ENCODE assay signal across 27 mouse cellular contexts in genomic region chr10:21146263-21146662, GRCm38 (mm10). TPM values are rescaled to one million over a fixed set of nuclear protein-coding genes. Genes with fewer than 3 reads are reported as not detected.
DNase-seq lines count a peak whose midpoint lies in the region; ATAC-seq lines count a peak whose summit lies in the region.
"Had no signal": no experiment of that assay in that cellular context is flagged by ENCODE, and none has a peak within 500 bp of the region (broad histone marks: within the 10 kb centered on the region; RNA-seq: fewer than 3 reads in every experiment).

No protein-coding gene starts in this region.

- H3K4me1 ChIP-seq in forebrain, embryonic 10.5 days: peaks cover 13% of the 10 kb centered on the region
- H3K4me1 ChIP-seq in forebrain, embryonic 12.5 days: peaks cover 8% of the 10 kb centered on the region; the same call in 1 of the 2 replicates
- H3K4me1 ChIP-seq in midbrain, embryonic 13.5 days (replicated peaks): peaks cover 7% of the 10 kb centered on the region; the same call in 1 of the 2 replicates

- 82% methylated on average over 2 of the region's 2 CpGs for WGBS in forebrain, embryonic 10.5 days
- 90% methylated on average over 2 of the region's 2 CpGs for WGBS in forebrain, embryonic 12.5 days
- 86% methylated on average over 2 of the region's 2 CpGs for WGBS in midbrain, embryonic 13.5 days

- DNase-seq in forebrain, embryonic 10.5 days (ENCODE audit: extremely low spot score, low spot score): peak; percentile 77
- DNase-seq in testis, postnatal 14 days (ENCODE audit: low spot score): peak; percentile 27
- DNase-seq in testis, postnatal 10 days (ENCODE audit: low spot score): no peak
- DNase-seq in adrenal gland, postnatal 25 days: no peak
- DNase-seq: adrenal gland, adult 8-10 months; adrenal gland, postnatal 36 days; cerebellum, adult 11 months; cerebellum, adult 2 months; cerebellum, adult 9-11 months; cerebellum, postnatal 25 days; embryo, embryonic 11 days; forebrain, postnatal 0 days; gastrocnemius, adult 2 months; gastrocnemius, postnatal 14 days; heart, adult 2 months had no signal

- H3K9ac ChIP-seq in forebrain, embryonic 12.5 days: no peak overlapping the region
- no peak overlapping the region for H3K9ac ChIP-seq in midbrain, embryonic 13.5 days (replicated peaks)
- H3K9ac ChIP-seq: embryonic facial prominence, embryonic 13.5 days; forebrain, postnatal 0 days; hindbrain, embryonic 12.5 days had no signal

- H3K4me3 ChIP-seq in forebrain, embryonic 10.5 days: no peak overlapping the region
- no peak overlapping the region for H3K4me3 ChIP-seq in forebrain, embryonic 12.5 days (replicated peaks)
- H3K4me3 ChIP-seq in midbrain, embryonic 13.5 days (replicated peaks): no peak overlapping the region
- H3K4me3 ChIP-seq: embryonic facial prominence, embryonic 10.5 days; erythroblast, embryonic 14.5 days; gastrocnemius, adult 2 months; heart, adult 2 months; heart, embryonic 10.5 days; hindbrain, embryonic 12.5 days; hindbrain, embryonic 15.5 days had no signal

- H3K9me3 ChIP-seq in forebrain, embryonic 10.5 days: no peaks in the 10 kb centered on the region
- no peaks in the 10 kb centered on the region for H3K9me3 ChIP-seq in forebrain, embryonic 12.5 days
- no peaks in the 10 kb centered on the region for H3K9me3 ChIP-seq in midbrain, embryonic 13.5 days
- H3K9me3 ChIP-seq: embryonic facial prominence, embryonic 10.5 days; embryonic facial prominence, embryonic 13.5 days; heart, embryonic 10.5 days; hindbrain, embryonic 12.5 days; hindbrain, embryonic 15.5 days had no signal

- no peak for ATAC-seq in forebrain, embryonic 12.5 days (ENCODE audit: low FRiP score)
- peak; percentile 33 for ATAC-seq in common myeloid progenitor, adult 5-6 weeks (replicated peaks; ENCODE audit: low read depth, poor library complexity, severe bottlenecking)
- peak; percentile 69 for ATAC-seq in megakaryocyte progenitor cell, adult 5-6 weeks (replicated peaks; ENCODE audit: poor library complexity)
- ATAC-seq in midbrain, embryonic 13.5 days: no peak
- ATAC-seq: CD4-positive, CD25-positive, alpha-beta regulatory T cell, adult 4 months; forebrain, embryonic 14.5 days; forebrain, postnatal 0 days had no signal

- peaks cover 4% of the 10 kb centered on the region for H3K27me3 ChIP-seq in forebrain, embryonic 10.5 days (ENCODE audit: poor library complexity, severe bottlenecking)
- no peaks in the 10 kb centered on the region for H3K27me3 ChIP-seq in forebrain, embryonic 12.5 days
- H3K27me3 ChIP-seq in midbrain, embryonic 13.5 days: no peaks in the 10 kb centered on the region
- H3K27me3 ChIP-seq: embryonic facial prominence, embryonic 13.5 days; hindbrain, embryonic 12.5 days; hindbrain, embryonic 15.5 days had no signal

- no peak overlapping the region for H3K4me2 ChIP-seq in forebrain, embryonic 12.5 days
- no peak overlapping the region for H3K4me2 ChIP-seq in midbrain, embryonic 13.5 days (replicated peaks)
- H3K4me2 ChIP-seq: hindbrain, embryonic 12.5 days had no signal

- H3K27ac ChIP-seq in forebrain, embryonic 10.5 days: no peak overlapping the region
- H3K27ac ChIP-seq in forebrain, embryonic 12.5 days: no peak overlapping the region
- H3K27ac ChIP-seq in midbrain, embryonic 13.5 days: no peak overlapping the region
- H3K27ac ChIP-seq: embryonic facial prominence, embryonic 10.5 days; embryonic facial prominence, embryonic 13.5 days; gastrocnemius, adult 2 months; heart, adult 2 months; heart, embryonic 10.5 days; hindbrain, embryonic 12.5 days; hindbrain, embryonic 15.5 days had no signal

- peaks cover 51% of the 10 kb centered on the region for H3K36me3 ChIP-seq in forebrain, embryonic 10.5 days (replicated peaks)
- peaks cover 30% of the 10 kb centered on the region for H3K36me3 ChIP-seq in forebrain, embryonic 12.5 days (replicated peaks)
- peaks cover 7% of the 10 kb centered on the region for H3K36me3 ChIP-seq in midbrain, embryonic 13.5 days
- H3K36me3 ChIP-seq: heart, embryonic 10.5 days; hindbrain, embryonic 15.5 days had no signal

RNA-seq across cellular contexts. Expression of gene Myb, which starts 14.5 kb away (rescaled TPM):
- polyA plus RNA-seq in forebrain, embryonic 10.5 days (2016; fragmentation: Nextera tagmentation; extraction: Ambion mirVana): 4.9 and 5.3 TPM in 2 replicates
- 8.1 and 8.3 TPM in 2 replicates for polyA plus RNA-seq in forebrain, embryonic 12.5 days (2016; fragmentation: Nextera tagmentation; extraction: Ambion mirVana)
- 415 and 490 TPM in 2 replicates for total RNA-seq in common myeloid progenitor, adult 5-6 weeks (2017)
- total RNA-seq in megakaryocyte progenitor cell, adult 5-6 weeks (2015): 681 and 848 TPM in 2 replicates
- 484 and 588 TPM in 2 replicates for total RNA-seq in megakaryocyte progenitor cell, adult 5-6 weeks (2017)
- 0.21 and 0.38 TPM in 2 replicates for total RNA-seq in adrenal gland, postnatal 25 days (2021)
- 3.0 and 3.1 TPM in 2 replicates for polyA plus RNA-seq in midbrain, embryonic 13.5 days (2015; fragmentation: Nextera tagmentation; extraction: Ambion mirVana)
- total RNA-seq: adrenal gland, adult 8-10 months; gastrocnemius, adult 2 months; heart, adult 2 months had no signal

Comparison
In these comparisons a context has a peak if more than half of its experiments do, and no peak if none do; other contexts are left out.
1. DNase-seq: peak in forebrain, embryonic 10.5 days (single experiment) and testis, postnatal 14 days (single experiment); none in testis, postnatal 10 days (single experiment) and adrenal gland, postnatal 25 days (single experiment).
2. ATAC-seq: peak in common myeloid progenitor, adult 5-6 weeks (single experiment) and megakaryocyte progenitor cell, adult 5-6 weeks (single experiment); none in forebrain, embryonic 12.5 days (single experiment) and midbrain, embryonic 13.5 days (single experiment).
3. RNA of gene Myb, which starts 14.5 kb away (total RNA-seq): 484 to 848 TPM in megakaryocyte progenitor cell, adult 5-6 weeks and 415 to 490 TPM in common myeloid progenitor, adult 5-6 weeks; 0.21 to 0.38 TPM in adrenal gland, postnatal 25 days; every median in the first group is over 100 times any median in the second.